Mouse (Mus musculus) neural tube, embryonic 10.5 days (tissue): ENCODE measurements around the gene Frmd8.
A peak's percentile ranks its signal among the peaks of the same experiment; 100 is the strongest.

Source experiments
- DNase-seq: peaks from one replicate; pipeline ENCODE4 v3.0.0-alpha.2; 2017; ENCODE audit warnings: low spot score; ENCODE audit errors: extremely low spot score

Frmd8 gene

GRCm38 (mm10) chr19:5808955-5809711 is 65.9 kb downstream of the Frmd8 start:
- no peak for DNase-seq

DNA sequence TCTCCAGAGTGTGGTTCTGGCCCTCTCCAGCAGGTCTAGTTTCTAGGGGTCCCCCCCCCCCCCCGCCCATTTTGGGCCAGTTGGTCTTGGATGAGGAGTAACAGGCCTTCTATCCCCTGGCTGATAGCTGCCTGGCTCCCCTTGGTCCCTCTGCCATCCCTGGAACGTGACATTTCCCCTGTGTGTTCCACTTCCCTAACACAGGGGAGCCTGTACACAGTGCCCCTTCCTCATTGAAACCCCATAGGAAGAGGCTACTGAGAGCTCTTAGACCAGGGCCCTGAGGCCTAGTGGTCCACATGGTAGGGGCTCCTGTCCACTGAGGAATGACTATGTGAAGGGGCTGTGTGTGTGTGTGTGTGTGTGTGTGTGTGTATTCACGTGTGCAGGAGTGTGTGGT is 67.3 kb downstream of the Frmd8 start:
- DNase-seq = no peak

DNA sequence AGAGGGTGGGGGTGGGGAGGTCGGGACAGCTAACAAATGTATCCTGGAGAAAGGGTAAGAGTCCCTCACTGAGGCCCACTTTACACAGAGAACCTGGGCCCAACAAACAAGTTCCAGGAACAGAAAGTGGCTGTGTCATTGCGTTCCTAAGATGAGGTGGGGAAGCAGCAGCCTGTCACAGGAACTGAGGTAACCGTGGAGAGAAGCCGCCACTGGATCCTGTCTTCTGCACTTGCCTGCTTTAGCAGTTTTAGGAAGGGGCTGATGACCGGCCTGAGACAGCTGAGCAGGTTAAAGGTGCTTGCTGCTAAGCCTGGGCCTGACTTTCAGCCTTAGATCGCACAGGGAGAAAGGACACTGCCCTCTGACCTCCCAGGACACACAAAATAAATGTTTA is 68.3 kb downstream of the Frmd8 start:
- DNase-seq = peak; percentile 42

GRCm38 (mm10) chr19:5806051-5806808 is 68.8 kb downstream of the Frmd8 start:
- peak; percentile 49 for DNase-seq

- DNase-seq = peak; percentile 38
Observed at GRCm38 (mm10) chr19:5804371-5804899, 70.6 kb downstream of the Frmd8 start.

- DNase-seq = no peak
Observed at GRCm38 (mm10) chr19:5803881-5804279, 71.2 kb downstream of the Frmd8 start.

GRCm38 (mm10) chr19:5803041-5803880 is 71.8 kb downstream of the Frmd8 start:
- peak; percentile 100 for DNase-seq

- no peak for DNase-seq
Observed at GRCm38 (mm10) chr19:5802787-5803040, 72.4 kb downstream of the Frmd8 start.

- peak; percentile 97 for DNase-seq
Observed at GRCm38 (mm10) chr19:5802011-5802786, 72.9 kb downstream of the Frmd8 start.

DNA sequence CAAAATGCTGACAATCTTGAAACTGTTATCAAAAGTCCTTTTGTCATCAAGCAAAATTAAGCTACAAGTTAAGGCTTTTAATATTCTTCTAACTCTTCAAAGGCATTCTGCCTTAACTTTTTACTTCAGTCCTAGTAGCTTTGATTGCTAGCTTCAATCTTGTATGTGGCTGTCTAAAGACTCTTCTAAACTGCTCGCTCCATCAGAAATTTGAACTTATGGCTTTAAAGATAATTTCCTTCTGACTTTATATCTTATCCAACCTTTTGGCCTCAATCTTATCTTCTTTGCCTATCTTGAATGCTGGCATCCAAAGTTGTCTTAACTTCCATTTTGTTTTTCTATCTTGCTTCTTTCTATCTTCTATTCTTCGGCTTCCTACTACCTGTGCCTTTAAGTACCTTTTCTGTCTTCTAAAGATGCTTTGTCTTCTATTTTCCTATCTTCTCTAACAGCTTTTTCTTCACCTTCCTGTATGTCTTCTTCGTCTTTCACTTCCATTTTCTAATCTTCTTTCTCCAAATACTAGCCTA is 73.6 kb downstream of the Frmd8 start:
- no peak for DNase-seq

DNA sequence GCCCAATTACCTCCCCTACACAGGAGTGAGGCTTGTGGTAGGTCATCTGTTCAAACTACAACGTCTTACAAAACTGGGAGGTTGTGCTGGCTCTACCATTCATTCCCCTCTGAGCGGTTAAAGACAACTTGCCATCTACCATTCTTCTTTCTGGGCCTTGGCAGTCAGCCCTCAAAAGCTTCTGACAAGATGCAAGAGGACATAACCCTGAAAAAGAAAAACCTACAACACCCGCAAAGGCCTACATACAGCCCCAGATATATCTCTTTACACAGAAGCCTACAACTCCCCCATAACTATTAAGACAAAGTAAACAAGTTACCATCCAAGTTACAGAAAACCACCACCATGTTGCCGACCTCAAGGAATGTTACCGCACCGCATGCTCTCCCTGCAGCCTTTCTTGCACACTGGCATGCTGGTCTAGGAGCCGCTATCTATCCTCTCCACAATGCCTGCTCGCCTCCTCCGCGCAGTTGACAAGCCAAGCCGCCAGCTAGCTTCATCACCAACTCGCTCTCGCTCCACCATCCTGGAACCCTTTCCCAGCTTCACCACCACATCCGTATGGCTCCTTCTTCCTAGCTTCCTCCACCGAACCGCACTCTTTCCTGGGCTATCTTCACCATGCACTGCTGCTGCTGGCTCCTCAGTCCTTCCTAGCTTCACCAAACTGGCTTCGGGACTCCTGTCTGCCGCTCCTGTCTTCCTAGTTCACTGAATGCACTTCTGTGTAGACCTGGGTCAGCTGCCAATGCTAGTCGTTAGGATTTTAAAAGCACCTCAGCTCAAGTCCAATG is 74.2 kb downstream of the Frmd8 start:
- DNase-seq = peak; percentile 64

DNA sequence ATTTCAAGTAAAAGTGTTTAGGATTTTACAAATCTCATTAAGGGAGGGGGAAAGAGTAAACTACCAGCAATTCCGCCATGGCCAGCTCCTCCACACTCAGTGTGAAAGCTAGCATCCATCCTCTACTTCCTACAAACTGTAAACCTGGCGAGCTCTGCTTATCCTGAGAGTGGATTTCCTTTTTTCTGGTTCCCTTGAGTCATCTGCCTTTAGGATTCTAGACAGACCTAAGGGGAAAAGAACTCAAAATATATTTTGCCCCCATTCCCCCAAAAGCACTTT is 74.8 kb downstream of the Frmd8 start:
- no peak for DNase-seq
